Comparison of ENCODE assay signal across 12 mouse cellular contexts in the genomic region with DNA sequence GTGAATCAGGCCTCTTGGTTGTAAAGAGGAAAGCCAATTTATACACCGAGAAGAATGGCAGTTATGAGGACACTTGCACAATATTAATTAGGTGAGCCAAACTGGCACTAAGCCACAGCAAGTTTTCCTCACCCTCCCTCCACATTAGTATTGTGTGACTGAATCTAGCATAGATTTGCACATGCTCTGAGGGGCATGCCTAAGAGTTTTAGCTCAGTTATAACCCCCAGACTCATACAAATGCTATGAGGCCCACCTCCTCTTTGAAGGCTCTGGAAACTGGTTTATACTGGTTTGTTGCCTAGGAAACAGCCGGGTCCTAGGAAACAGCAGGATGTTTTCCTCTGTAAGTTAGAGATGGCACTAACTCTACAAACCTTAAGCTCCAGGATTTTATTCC.
DNase-seq lines count a peak whose midpoint lies in the region; ATAC-seq and TF ChIP-seq lines count a peak whose summit lies in the region.
"Had no signal": no experiment of that assay in that cellular context is flagged by ENCODE, and none has a peak within 500 bp of the region (broad histone marks: within the 10 kb centered on the region; RNA-seq: fewer than 3 reads in every experiment).

No protein-coding gene starts in this region.

- H3K4me1 ChIP-seq in lung, embryonic 14.5 days (ENCODE audit: insufficient read depth): no peaks in the 10 kb centered on the region
- H3K4me1 ChIP-seq in lung, adult 2 months (ENCODE audit: control insufficient read depth, insufficient read depth, low read length): no peaks in the 10 kb centered on the region
- H3K4me1 ChIP-seq in forebrain, embryonic 14.5 days (ENCODE audit: control insufficient read depth, insufficient read depth, low read length): peaks cover 22% of the 10 kb centered on the region
- peaks cover 17% of the 10 kb centered on the region for H3K4me1 ChIP-seq in neural tube, embryonic 15.5 days
- peaks cover 11% of the 10 kb centered on the region; the same call in 1 of the 2 replicates for H3K4me1 ChIP-seq in heart, embryonic 10.5 days
- H3K4me1 ChIP-seq: limb, embryonic 15.5 days had no signal

- H3K36me3 ChIP-seq in lung, embryonic 14.5 days (ENCODE audit: insufficient read depth): no peaks in the 10 kb centered on the region
- no peaks in the 10 kb centered on the region for H3K36me3 ChIP-seq in forebrain, embryonic 14.5 days (ENCODE audit: control insufficient read depth, insufficient read depth, low read length)
- H3K36me3 ChIP-seq in neural tube, embryonic 15.5 days: no peaks in the 10 kb centered on the region
- no peaks in the 10 kb centered on the region for H3K36me3 ChIP-seq in heart, embryonic 10.5 days
- H3K36me3 ChIP-seq: limb, embryonic 15.5 days had no signal

- H3K27me3 ChIP-seq in lung, embryonic 14.5 days (ENCODE audit: insufficient read depth, low read length): no peaks in the 10 kb centered on the region
- H3K27me3 ChIP-seq in forebrain, embryonic 14.5 days (replicated peaks; ENCODE audit: control insufficient read depth, insufficient read depth, low read length): no peaks in the 10 kb centered on the region
- H3K27me3 ChIP-seq in neural tube, embryonic 15.5 days (replicated peaks): no peaks in the 10 kb centered on the region
- no peaks in the 10 kb centered on the region for H3K27me3 ChIP-seq in heart, embryonic 10.5 days (ENCODE audit: insufficient read depth, poor library complexity, severe bottlenecking)
- H3K27me3 ChIP-seq: limb, embryonic 15.5 days had no signal

- no peak overlapping the region for H3K4me2 ChIP-seq in lung, embryonic 14.5 days
- peak overlapping the region; percentile 20; the same call in 1 of the 2 replicates for H3K4me2 ChIP-seq in forebrain, embryonic 14.5 days (ENCODE audit: low read length)
- no peak overlapping the region for H3K4me2 ChIP-seq in neural tube, embryonic 15.5 days
- H3K4me2 ChIP-seq: limb, embryonic 15.5 days had no signal

- DNase-seq in lung, embryonic 14.5 days: peak; percentile 34
- DNase-seq in lung, adult 2 months: no peak
- DNase-seq in forebrain, embryonic 14.5 days (ENCODE audit: low spot score): peak; percentile 69
- DNase-seq in lung, postnatal 14 days: peak; percentile 31
- no peak for DNase-seq in right cerebral cortex, adult 2 months (ENCODE audit: low spot score in 2 of 2)
- DNase-seq in gastrocnemius, postnatal 36 days: no peak
- DNase-seq in heart, embryonic 10.5 days (ENCODE audit: low spot score): no peak
- DNase-seq: right cerebral cortex, postnatal 14 days had no signal

- H3K9ac ChIP-seq in lung, embryonic 14.5 days: no peak overlapping the region
- H3K9ac ChIP-seq in forebrain, embryonic 14.5 days (ENCODE audit: low read length): no peak overlapping the region
- no peak overlapping the region for H3K9ac ChIP-seq in neural tube, embryonic 15.5 days (replicated peaks)
- H3K9ac ChIP-seq: limb, embryonic 15.5 days had no signal

- ATAC-seq in lung, embryonic 14.5 days (ENCODE audit: insufficient read depth): no peak
- ATAC-seq in forebrain, embryonic 14.5 days: peak; percentile 82
- 0 out of 2 replicates have a peak, but pooled peaks have one; percentile 35 for ATAC-seq in neural tube, embryonic 15.5 days (ENCODE audit: low FRiP score)
- ATAC-seq: intestine, postnatal 0 days had no signal

- no peak for TF ChIP-seq POLR2A in lung, adult 2 months (IDR thresholded peaks at IDR 0.05; ENCODE audit: borderline replicate concordance, extremely low read depth, low read depth, low read length)

- TF ChIP-seq CTCF in lung, embryonic 14.5 days (IDR thresholded peaks at IDR 0.05; ENCODE audit: low read depth): no peak
- no peak for TF ChIP-seq CTCF in lung, adult 2 months (IDR thresholded peaks at IDR 0.05; ENCODE audit: insufficient read depth, low read length)

- no peak overlapping the region for H3K27ac ChIP-seq in lung, embryonic 14.5 days (ENCODE audit: low read depth)
- no peak overlapping the region for H3K27ac ChIP-seq in forebrain, embryonic 14.5 days (ENCODE audit: low read depth, low read length)
- no peak overlapping the region for H3K27ac ChIP-seq in neural tube, embryonic 15.5 days (replicated peaks)
- no peak overlapping the region for H3K27ac ChIP-seq in heart, embryonic 10.5 days
- H3K27ac ChIP-seq: limb, embryonic 15.5 days had no signal

- 18% methylated on average over 2 of the region's 2 CpGs for WGBS in lung, embryonic 14.5 days
- 24% methylated on average over 2 of the region's 2 CpGs for WGBS in lung, adult 2 months
- 2% methylated on average over 2 of the region's 2 CpGs for WGBS in forebrain, embryonic 14.5 days
- WGBS in neural tube, embryonic 15.5 days: 11% methylated on average over 2 of the region's 2 CpGs
- 71% methylated on average over 2 of the region's 2 CpGs for WGBS in heart, embryonic 10.5 days

- intact Hi-C loops in gastrocnemius, postnatal 36 days (cut with DNase I): no loop called here

- no peaks in the 10 kb centered on the region for H3K9me3 ChIP-seq in lung, embryonic 14.5 days (ENCODE audit: low read depth, low read length)
- no peaks in the 10 kb centered on the region for H3K9me3 ChIP-seq in forebrain, embryonic 14.5 days (replicated peaks; ENCODE audit: control insufficient read depth, low read length)
- no peaks in the 10 kb centered on the region for H3K9me3 ChIP-seq in neural tube, embryonic 15.5 days (replicated peaks)
- no peaks in the 10 kb centered on the region for H3K9me3 ChIP-seq in heart, embryonic 10.5 days
- H3K9me3 ChIP-seq: limb, embryonic 15.5 days had no signal

- no peak overlapping the region for H3K4me3 ChIP-seq in lung, embryonic 14.5 days (ENCODE audit: low read depth, low read length)
- no peak overlapping the region for H3K4me3 ChIP-seq in lung, adult 2 months (replicated peaks; ENCODE audit: extremely low read depth, low read depth, low read length)
- H3K4me3 ChIP-seq in forebrain, embryonic 14.5 days (ENCODE audit: low read depth, low read length): no peak overlapping the region
- H3K4me3 ChIP-seq in neural tube, embryonic 15.5 days (replicated peaks): no peak overlapping the region
- no peak overlapping the region for H3K4me3 ChIP-seq in heart, embryonic 10.5 days
- H3K4me3 ChIP-seq: erythroblast, embryonic 14.5 days; limb, embryonic 15.5 days had no signal

Comparison
In these comparisons a context has a peak if more than half of its experiments do, and no peak if none do; other contexts are left out.
1. DNase-seq: peak in lung, embryonic 14.5 days (single experiment), forebrain, embryonic 14.5 days (single experiment) and lung, postnatal 14 days (single experiment); none in lung, adult 2 months (single experiment), right cerebral cortex, adult 2 months (0 of 2), gastrocnemius, postnatal 36 days (0 of 2) and heart, embryonic 10.5 days (single experiment).